Mouse (Mus musculus) limb, embryonic 10.5 days (tissue): ENCODE results near the gene Fes. TPM values are rescaled to one million over a fixed set of nuclear protein-coding genes. Genes with fewer than 3 reads are reported as not detected.
A peak's percentile ranks its signal among the peaks of the same experiment; 100 is the strongest.

ENCODE experiments used
- DNase-seq: peaks from one replicate; pipeline ENCODE4 v3.0.0-alpha.2; 2017; ENCODE audit warnings: low spot score
- H3K27ac ChIP-seq: fragments of 300-500 bp; sonication (generic); 2 replicates; pipeline ENCODE4 v1.5.1; 2016; ENCODE audit warnings: mild to moderate bottlenecking
- H3K27me3 ChIP-seq: fragments of 300-500 bp; sonication (generic); 2 replicates; pipeline ENCODE4 v1.6.1; 2016; ENCODE audit warnings: low read depth, mild to moderate bottlenecking; ENCODE audit not compliant: poor library complexity, severe bottlenecking
- H3K36me3 ChIP-seq: fragments of 300-500 bp; sonication (generic); 2 replicates; pipeline ENCODE4 v1.6.1; 2016; ENCODE audit warnings: mild to moderate bottlenecking, moderate library complexity
- H3K4me1 ChIP-seq: fragments of 300-500 bp; sonication (generic); 2 replicates; pipeline ENCODE4 v1.6.1; 2016
- H3K4me3 ChIP-seq: fragments of 300-500 bp; sonication (generic); 2 replicates; pipeline ENCODE4 v1.5.1; 2016; ENCODE audit warnings: mild to moderate bottlenecking, moderate library complexity
- H3K9me3 ChIP-seq: fragments of 300-500 bp; sonication (generic); replicated peaks from 2 replicates; pipeline ENCODE4 v1.6.1; 2016; ENCODE audit warnings: mild to moderate bottlenecking
- WGBS: fragments of 180-500 bp; shearing (Covaris S2); methylation state at CpG from one replicate; pipeline ENCODE4 v1.1.7; 2016; 5-methylcytosine and 5-hydroxymethylcytosine counted together
- polyA plus RNA-seq: library from polyadenylated mRNA; unstranded; fragments of >200 nt; fragmentation: Nextera tagmentation; extraction: Ambion mirVana; gene quantifications from 2 replicates; pipeline ENCODE4 v1.2.1, GENCODE M21; 2016

The Fes gene
- polyA plus RNA-seq, 1 experiment from 2014 or later, result 13.2 TPM

DNA sequence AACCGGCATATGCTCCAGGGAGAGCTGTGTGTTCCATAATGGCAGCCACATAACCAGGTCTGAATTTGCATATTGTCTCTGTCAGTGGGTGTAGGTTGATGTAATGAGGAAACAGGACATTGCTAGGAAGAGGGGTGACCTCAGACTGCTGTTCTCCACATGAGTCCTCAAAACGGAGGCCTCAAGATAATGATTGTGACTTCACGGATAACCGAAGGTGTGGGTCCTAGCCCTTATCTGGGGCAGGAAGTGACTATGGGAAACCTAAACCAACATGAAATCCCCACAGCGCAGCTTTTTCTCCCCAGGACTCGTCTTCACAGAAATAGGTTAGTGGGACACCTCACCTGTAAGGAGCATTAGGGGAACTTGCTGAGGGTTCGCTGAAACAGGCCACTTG is 29.2 kb upstream of the Fes start:
- WGBS, result 87% methylated on average over 7 of the region's 7 CpGs
- Histone ChIP-seq H3K9me3 (no peaks in the 10 kb centered on the region), H3K27ac (no peak overlapping the region), H3K4me3 (no peak overlapping the region), H3K36me3 (no peaks in the 10 kb centered on the region), H3K27me3 (no peaks in the 10 kb centered on the region), H3K4me1 (peaks cover 3% of the 10 kb centered on the region)
- DNase-seq, result no peak

DNA sequence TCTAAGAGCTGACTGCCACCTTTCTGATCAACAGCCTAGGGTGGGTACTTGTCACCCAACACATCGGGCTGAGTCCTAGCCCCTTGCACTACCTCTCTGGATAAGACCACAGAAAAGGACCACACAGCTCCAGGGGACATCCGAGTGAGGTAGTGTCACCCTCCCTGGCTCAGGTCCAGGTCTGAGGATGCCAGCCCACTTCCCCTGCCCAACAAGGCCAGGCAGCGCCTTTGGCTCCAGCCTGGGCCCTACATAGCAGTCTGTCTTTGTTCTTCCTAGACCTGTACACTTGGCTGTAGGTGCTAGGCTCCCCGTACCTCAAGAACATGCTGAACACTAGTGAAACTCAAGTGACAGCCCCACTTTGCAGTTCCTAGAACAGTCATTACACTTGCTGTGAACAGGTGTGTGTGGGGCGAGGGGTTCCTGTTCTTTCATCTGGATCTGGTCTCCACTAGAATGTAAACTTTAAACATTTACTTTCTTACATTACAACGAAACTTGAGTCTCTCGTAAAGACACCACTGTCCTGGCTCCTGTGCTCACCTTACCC is 26.6 kb upstream of the Fes start:
- H3K9me3 ChIP-seq, result no peaks in the 10 kb centered on the region
- H3K36me3 ChIP-seq, result no peaks in the 10 kb centered on the region
- no peak overlapping the region for H3K4me3 ChIP-seq
- no peak overlapping the region for H3K27ac ChIP-seq
- H3K4me1 ChIP-seq, result peaks cover 3% of the 10 kb centered on the region
- WGBS, result 89% methylated on average over 7 of the region's 7 CpGs
- no peaks in the 10 kb centered on the region for H3K27me3 ChIP-seq
- no peak for DNase-seq

DNA sequence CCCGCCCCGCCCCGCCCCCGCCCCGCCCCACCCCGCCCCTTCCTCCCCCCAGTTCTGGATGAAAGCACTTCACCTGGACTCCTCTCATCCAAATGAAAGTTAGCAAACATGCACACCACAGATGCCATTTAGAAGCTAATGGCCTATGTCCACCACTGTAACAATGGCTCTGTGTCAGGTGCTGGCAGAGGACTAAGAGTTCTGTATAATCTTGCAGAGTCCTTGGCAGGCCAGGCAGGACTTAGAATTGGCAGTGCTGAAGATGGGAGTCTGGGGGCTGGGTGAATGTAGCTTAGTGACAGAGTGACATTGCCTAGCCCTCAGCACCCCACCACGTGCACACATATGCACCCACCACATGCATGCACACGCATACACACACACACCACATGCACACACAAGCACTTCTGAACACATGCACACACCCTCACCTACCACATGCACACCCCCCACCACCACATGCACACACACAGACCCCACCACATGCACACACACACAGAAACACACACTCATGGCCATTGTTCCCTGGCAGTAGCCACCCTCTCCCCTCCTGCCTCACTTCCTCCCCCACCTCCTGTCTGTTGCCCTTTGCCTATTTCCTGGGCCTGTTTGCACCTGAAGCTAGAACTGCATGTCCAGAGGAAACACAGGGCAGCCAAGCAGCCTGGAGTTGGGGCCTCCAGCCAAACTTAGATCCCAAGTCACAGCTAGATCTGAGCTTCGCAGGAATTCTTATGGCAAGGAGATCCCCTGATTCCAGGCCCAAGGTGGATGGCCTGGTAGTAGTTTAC is 26.0 kb upstream of the Fes start:
- 74% methylated on average over 9 of the region's 9 CpGs for WGBS
- no peak for DNase-seq

DNA sequence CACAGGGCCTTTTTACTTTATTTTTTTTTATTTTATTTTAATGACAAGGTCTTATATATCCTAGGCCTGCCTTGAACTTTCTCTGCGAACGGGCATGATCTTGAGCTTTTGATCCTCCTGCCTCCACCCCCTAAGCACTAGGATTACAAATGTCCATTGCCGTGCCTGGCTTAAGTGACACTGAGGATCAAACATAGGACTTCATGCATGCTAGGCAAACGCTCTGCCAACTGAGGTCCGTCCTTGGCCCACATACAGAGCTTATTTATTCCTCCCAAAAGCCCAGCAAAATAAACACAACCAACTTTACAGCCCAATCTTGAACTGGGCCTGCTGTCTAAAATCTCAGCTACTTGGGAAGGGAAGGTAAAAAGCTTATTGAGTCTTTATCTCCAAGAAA is 25.0 kb upstream of the Fes start:
- Histone ChIP-seq H3K27ac (no peak overlapping the region), H3K9me3 (no peaks in the 10 kb centered on the region), H3K4me3 (no peak overlapping the region), H3K36me3 (no peaks in the 10 kb centered on the region), H3K4me1 (peaks cover 4% of the 10 kb centered on the region), H3K27me3 (no peaks in the 10 kb centered on the region)
- no peak for DNase-seq
- 70% methylated on average over 5 of the region's 5 CpGs for WGBS

More for the DNA sequence above, 26.0 kb upstream of the Fes start:
- Histone ChIP-seq H3K9me3 (no peaks in the 10 kb centered on the region), H3K27me3 (no peaks in the 10 kb centered on the region), H3K4me1 (peaks cover 3% of the 10 kb centered on the region), H3K4me3 (no peak overlapping the region), H3K27ac (no peak overlapping the region), H3K36me3 (no peaks in the 10 kb centered on the region)

DNA sequence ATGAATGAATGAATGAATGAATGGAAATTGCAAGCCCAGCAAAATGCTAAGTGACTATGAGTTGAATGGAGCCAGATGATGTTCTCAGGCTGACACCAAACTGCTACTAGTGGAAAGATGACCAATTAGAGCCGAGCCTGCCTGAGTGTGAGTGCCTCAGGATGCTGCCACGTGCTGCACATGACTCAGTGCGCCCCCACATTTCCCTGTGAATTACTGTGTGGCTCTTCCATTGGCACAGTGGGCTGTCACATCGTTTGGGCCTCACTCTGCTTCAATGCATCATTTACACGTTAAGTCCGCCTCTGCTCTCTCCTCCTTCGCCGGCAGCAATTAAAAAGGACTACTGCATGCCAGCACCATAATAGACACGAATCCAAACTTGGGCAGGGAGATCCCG is 24.5 kb upstream of the Fes start:
- H3K4me1 ChIP-seq, result peaks cover 6% of the 10 kb centered on the region
- 79% methylated on average over 10 of the region's 10 CpGs for WGBS
- H3K9me3 ChIP-seq, result no peaks in the 10 kb centered on the region
- no peak for DNase-seq
- H3K36me3 ChIP-seq, result no peaks in the 10 kb centered on the region
- no peak overlapping the region for H3K4me3 ChIP-seq
- no peak overlapping the region for H3K27ac ChIP-seq
- H3K27me3 ChIP-seq, result no peaks in the 10 kb centered on the region

DNA sequence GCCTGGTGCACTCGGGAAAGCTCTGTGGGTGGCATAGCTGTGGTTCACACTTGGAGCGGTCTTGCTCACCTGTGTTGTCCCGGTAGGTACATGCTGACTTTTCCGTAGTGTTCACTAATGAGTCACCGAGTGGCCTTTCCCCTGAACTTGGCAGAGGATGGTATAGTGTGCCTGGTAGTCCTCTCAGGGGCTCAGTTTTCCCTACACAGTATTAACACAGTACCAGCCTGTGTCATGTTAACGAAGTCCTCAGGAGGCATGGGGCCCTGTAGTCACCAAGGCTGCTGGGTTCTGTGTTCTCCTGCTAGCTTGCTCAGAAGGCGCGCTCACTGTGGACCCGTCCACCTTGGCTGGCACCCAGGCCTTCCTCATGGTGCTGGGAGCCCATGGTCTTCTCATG is 22.6 kb upstream of the Fes start:
- Histone ChIP-seq H3K9me3 (no peaks in the 10 kb centered on the region), H3K4me1 (peaks cover 8% of the 10 kb centered on the region), H3K36me3 (no peaks in the 10 kb centered on the region), H3K27me3 (peaks cover 7% of the 10 kb centered on the region), H3K4me3 (no peak overlapping the region), H3K27ac (no peak overlapping the region)
- DNase-seq, result no peak
- WGBS, result 86% methylated on average over 9 of the region's 9 CpGs

DNA sequence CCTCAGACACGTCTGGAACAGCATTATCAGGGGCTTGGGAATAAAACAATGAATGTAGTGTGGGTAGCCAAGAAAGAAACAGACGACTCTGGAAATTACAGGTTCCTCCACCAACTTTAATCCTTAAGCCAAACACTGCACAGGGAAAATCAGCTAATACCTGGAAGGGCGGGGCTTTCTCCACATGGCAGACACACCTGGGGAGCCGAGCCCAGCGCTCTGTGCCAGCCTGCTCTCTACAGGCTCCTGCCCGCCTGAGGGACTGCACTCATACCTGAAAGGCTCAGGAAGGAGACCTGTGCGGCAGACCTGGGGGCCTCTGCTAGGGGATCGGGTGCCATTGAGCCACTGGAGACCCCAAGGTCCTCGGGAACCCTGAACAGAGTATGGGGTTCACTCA is 20.0 kb upstream of the Fes start:
- 0 out of 2 replicates have a peak, but pooled peaks cover 5% of the 10 kb centered on the region for H3K4me1 ChIP-seq
- no peak overlapping the region for H3K4me3 ChIP-seq
- 79% methylated on average over 9 of the region's 9 CpGs for WGBS
- H3K9me3 ChIP-seq, result no peaks in the 10 kb centered on the region
- DNase-seq, result no peak
- H3K36me3 ChIP-seq, result no peaks in the 10 kb centered on the region
- peaks cover 26% of the 10 kb centered on the region for H3K27me3 ChIP-seq
- H3K27ac ChIP-seq, result no peak overlapping the region

DNA sequence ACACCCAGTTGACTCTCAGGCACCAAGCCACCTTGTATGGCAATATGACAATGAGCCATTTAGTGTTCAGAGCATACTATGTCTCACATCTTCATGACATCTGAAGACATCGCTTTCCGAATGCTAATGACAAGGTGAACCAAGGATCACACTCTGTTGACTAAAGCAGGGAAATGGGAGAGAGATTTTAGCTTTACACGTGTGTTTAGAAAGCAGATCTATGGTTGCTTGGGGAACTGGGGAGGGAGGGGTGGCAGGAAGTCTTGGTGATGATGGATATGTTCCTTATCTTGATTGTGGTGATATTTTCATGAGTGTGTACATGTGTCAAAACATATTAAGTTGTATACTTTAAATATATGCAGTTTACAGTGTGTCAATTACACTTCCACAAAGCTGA is 18.4 kb upstream of the Fes start:
- H3K27me3 ChIP-seq, result peaks cover 26% of the 10 kb centered on the region
- no peak for DNase-seq
- H3K36me3 ChIP-seq, result no peaks in the 10 kb centered on the region
- peaks cover 14% of the 10 kb centered on the region for H3K4me1 ChIP-seq
- H3K9me3 ChIP-seq, result no peaks in the 10 kb centered on the region
- no peak overlapping the region for H3K27ac ChIP-seq
- H3K4me3 ChIP-seq, result no peak overlapping the region
- WGBS, result 87% methylated on average over 3 of the region's 3 CpGs

DNA sequence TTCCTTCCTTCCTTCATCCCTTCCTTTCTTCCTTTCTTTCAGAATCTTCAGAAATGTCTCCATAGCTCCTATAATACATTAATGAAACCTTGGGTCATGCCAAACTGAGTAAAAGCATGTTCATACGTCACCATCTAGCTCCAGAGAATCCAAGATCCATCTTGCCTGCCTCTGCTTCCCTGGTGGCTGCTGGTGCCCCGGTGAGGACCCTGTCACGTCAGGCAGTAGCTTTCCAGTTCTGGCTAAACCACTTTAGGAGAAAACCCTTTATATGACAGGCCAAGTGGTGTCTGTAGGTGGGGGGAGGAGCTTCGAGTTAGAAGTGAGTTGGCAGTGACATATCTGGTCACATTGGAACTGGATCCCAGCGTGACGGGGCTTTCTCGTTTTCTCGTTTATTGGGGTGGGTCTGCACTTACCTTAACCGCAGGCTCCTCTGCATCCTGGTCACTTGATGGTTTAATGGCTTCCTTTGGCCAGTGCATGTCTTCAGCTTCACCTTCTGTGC is 17.5 kb upstream of the Fes start, which contains the start of gene Furin:
Gene Furin, minus strand, starts transcription at position 249 of the 508 bp plus-strand sequence.
- Histone ChIP-seq H3K36me3 (no peaks in the 10 kb centered on the region), H3K9me3 (no peaks in the 10 kb centered on the region), H3K4me1 (peaks cover 23% of the 10 kb centered on the region), H3K27ac (no peak within 1 kb of the TSS), H3K27me3 (peaks cover 26% of the 10 kb centered on the region), H3K4me3 (no peak within 1 kb of the TSS)
- DNase-seq, result no peak
- WGBS, result 60% methylated on average over 9 of the region's 9 CpGs

DNA sequence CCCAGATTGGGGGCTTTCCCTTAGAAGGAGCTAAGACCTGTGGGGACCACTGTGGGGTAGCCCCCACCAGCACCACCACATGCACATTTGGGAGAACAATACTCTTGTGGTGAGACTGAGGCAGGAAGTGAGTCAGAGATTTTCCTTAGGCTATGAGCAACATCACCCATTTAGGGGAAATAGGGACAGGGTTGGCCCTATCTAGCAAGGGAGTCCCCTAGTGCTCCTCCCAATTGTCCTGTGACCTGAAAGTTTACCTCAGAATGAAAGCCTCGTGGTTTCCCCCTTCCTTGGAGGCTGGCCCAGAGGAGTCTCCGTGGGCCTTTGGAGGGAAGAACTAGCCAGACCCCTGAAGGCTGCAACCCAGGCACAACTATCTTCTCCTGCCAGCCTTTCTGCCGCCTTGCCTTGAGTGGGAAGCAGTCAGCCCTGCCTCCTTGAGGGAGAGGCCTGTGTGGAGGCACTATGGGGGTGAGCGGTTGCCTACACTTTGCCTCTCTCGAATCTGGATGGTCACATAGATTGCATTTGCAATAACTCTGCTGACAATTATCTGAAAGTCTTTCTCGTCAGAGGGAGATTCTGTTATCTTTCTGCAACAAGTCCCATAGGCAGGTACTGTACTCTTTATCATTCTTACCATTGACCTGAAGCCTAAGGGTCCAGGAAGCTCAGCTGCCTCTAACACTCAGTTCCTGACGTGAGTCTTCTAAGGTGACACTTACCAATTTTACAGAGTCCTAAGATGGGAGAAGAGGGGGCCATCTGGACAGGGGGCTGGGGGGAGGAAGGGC is 16.6 kb upstream of the Fes start:
- Histone ChIP-seq H3K4me3 (no peak overlapping the region), H3K27me3 (peaks cover 26% of the 10 kb centered on the region), H3K4me1 (peaks cover 30% of the 10 kb centered on the region), H3K36me3 (no peaks in the 10 kb centered on the region), H3K9me3 (no peaks in the 10 kb centered on the region), H3K27ac (no peak overlapping the region)
- 64% methylated on average over 7 of the region's 7 CpGs for WGBS
- DNase-seq, result no peak

DNA sequence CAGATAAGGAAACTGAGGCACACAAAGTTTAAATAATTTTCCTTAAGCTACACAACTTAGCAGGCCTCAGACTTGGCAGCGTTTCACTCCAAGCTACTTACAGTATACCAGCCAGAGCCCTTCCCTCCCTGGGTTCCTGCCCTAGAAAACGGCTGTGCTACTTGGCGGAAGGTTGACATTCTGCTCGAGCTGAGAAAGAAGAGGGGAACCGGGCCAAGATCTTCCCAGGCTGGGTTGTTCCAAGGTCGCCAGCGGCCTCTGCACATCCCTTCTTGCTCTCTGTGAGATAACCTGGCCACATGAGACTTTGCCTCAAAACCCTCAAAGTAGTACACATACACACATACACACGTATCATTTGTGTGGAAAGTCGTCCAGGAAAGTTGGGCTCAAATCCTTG is 15.8 kb upstream of the Fes start:
- Histone ChIP-seq H3K36me3 (peaks cover 3% of the 10 kb centered on the region), H3K9me3 (no peaks in the 10 kb centered on the region), H3K4me3 (peak overlapping the region; percentile 96; the same call in 1 of the 2 replicates), H3K27ac (no peak overlapping the region), H3K27me3 (peaks cover 26% of the 10 kb centered on the region), H3K4me1 (peaks cover 38% of the 10 kb centered on the region)
- 56% methylated on average over 9 of the region's 9 CpGs for WGBS
- DNase-seq, result no peak

DNA sequence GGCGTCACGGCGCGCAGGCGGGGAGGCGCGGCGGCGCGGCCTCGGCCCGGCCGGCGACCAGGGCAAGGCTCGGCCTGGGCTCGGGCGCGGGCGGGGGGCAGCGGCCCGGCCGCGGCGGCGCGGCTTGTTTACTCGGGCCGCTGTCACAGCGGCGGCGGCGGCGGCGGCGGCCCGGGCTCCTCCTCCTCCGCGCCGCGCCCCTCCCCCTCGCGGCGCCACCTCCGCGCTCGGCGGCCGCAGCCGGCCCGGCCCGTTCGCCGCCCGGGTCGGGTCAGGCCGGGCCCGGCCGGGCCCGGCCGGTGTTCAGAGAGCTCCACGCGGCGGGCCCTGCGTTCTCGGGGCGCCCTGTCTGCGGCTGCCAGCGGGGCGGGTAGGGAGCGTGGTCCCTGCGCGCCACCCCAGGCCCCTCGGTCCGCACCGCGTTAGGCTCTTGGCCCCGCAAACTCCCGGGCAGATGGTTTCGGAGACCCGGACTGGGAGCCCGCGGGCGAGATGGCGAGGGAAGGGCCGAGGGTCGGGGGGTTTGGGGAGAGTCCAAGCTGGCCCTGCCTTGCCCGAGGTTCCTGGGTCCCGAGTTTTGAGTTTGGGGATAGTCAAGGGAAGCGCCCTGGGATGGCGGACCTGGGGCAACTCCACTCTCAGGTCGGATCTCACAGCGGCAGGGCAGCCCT is 15.0 kb upstream of the Fes start:
- Histone ChIP-seq H3K27me3 (peaks cover 26% of the 10 kb centered on the region), H3K9me3 (no peaks in the 10 kb centered on the region), H3K36me3 (peaks cover 11% of the 10 kb centered on the region), H3K4me1 (peaks cover 41% of the 10 kb centered on the region), H3K27ac (peak overlapping the region; percentile 96), H3K4me3 (peak overlapping the region; percentile 96)
- WGBS, result 16% methylated on average over 90 of the region's 92 CpGs
- peak; percentile 80 for DNase-seq
